Mouse (Mus musculus) gastrocnemius, postnatal 25 days (tissue): ENCODE measurements around the gene Ncoa4. TPM values are rescaled to one million over a fixed set of nuclear protein-coding genes. Genes with fewer than 3 reads are reported as not detected.
"Not testable (repeated sequence)": the region's sequence is repeated elsewhere in the genome, so short reads cannot be mapped to it uniquely, and the experiment has no call there.

Experiments used
- DNase-seq: peaks from one replicate; pipeline ENCODE4 v3.0.0; 2022
- total RNA-seq, 2 experiments: library from RNA; stranded (reverse); gene quantifications; 1 replicate in 1 of 2; 2 replicates in 1 of 2; pipeline ENCODE4 v1.2.3; 2021

Ncoa4 gene
- total RNA-seq, 2 experiments from 2014 or later: 59.2 to 65.4 TPM

DNA sequence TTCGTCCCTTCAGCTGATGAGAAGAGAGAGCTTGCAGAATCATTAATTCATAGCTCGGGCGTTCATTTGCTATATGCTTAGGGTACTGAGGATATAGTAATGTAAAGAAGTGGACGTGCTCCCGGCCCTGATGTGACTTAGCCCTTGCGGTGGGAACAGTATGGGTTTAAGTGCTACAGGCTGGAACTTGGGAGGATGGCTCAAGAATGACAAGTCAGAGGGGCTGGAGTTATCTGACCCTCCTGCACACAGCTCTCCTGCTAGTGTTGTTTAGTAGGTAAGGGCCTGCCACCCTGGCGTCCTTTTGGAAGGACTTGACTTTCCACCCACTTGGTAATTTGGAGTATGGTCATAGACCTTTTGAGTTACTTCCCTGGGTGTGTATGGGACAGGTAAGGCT, 898 bp downstream of the Ncoa4 start:
- DNase-seq: no peak

GRCm38 (mm10) chr14:32161090-32161885, 1.6 kb downstream of the Ncoa4 start:
- no peak for DNase-seq

GRCm38 (mm10) chr14:32162231-32162630, 2.6 kb downstream of the Ncoa4 start:
- no peak for DNase-seq

DNA sequence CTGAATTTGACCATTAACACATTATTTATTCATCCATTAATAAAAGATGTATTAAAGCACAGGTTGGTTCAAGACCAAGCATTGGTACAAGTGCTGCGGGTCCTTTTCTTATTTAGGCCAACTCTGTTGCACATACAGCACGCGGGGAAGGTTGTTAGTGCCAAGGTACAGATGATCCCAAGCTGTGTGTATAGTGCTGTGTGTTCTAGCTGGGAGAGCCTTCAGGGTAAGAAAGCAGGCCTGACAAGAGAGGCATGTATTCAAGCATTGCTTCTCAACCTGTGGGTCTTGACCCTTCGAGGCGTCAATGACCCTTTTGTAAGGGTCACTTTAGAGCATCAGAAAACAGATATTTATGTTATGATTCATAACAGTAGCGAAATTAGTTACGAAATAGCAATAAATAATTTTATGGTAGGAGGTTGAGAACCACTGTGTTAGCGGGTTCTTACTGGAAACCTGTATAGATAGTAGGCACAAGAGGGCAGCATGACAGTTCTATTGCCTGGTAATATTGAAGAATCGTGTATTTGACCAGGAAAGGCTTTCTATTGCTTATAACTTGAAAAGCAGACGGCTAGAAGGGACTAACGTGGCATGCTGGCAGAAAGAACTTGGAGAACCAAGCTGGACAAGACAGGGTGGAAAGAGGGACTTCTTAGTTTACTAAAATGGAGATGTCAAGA, 3.7 kb downstream of the Ncoa4 start:
- no peak for DNase-seq

DNA sequence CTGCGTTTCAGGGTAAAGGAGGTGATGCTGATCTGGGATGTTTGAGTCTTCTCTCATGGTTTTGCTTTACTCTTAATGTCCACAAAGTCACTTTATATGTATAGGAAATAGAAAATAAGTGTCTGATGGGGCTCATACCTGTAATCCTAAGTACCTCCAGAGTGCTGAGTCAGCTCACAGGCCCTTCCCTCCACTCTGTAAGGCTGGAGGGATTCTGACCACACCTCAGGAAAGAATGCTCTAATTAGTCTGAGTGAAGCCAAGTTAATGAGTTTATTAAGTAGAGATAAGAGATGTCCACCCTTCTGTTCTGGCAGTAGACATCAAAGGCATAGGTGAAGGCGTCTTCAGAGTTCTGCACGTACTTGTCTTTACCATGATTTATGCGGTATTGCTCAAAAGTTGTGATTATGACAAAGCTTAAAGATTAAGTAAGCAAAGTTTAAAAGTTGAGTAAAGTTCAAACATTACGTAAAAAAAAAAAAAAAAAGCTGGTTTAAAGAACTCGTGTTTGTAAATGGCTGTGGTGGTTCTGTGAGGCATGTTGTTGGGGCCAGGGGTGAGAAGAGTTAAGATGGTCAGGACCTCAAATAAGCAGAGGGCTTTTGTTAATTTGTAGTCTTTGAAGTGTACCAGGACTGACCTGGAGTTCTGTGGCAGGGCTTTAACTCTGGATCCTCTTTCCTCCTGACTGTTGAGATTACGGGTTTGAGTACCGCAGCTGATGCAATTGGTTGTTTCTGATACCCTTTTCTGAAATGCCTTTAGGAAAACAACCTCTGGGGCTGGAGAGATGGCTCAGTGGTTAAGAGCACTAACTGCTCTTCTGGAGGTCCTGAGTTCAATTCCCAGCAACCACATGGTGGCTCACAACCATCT, 4.7 kb downstream of the Ncoa4 start:
- no peak for DNase-seq

GRCm38 (mm10) chr14:32165278-32166061, 5.8 kb downstream of the Ncoa4 start:
- DNase-seq: peak; percentile 55

- DNase-seq: no peak
These were observed 6.4 kb downstream of the Ncoa4 start for GRCm38 (mm10) chr14:32166062-32166441.

DNA sequence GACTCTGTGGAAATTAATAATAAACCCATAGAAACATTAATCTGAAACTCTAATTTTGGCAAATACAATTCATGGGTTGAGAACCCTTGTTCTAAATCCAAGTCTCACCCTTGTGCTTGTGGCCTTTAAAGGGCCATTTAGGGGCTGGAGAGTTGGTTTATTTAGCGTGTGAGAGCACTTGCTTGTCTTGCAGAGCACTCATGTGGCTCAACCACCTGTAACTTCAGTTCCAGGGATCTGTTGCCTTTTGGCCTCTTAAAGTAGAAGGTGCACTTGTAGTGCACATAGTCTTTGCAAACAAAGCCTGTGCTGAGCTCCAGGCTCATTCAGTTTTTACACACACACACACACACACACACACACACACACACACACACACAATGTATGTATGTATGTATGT, 7.2 kb downstream of the Ncoa4 start:
- no peak for DNase-seq

DNA sequence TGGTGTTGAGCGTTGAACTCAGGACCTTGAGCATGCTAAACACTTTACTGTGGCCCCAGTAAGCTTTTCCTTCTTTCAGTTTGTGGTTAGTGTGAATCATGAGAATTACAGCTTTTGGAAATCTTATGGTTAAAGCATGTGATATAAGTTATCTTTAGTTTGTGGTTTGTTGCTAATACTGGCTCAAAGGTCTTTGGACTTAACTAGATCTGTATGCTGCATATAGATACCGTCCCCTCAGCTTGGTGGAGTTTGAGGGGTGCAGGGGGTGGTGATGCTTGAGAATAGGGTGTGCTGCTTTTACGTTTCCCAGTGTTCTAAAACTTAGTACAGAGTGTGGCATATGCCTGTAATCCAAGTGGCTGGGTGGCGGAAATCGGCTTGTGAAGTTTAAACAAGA, 7.7 kb downstream of the Ncoa4 start:
- no peak for DNase-seq

DNA sequence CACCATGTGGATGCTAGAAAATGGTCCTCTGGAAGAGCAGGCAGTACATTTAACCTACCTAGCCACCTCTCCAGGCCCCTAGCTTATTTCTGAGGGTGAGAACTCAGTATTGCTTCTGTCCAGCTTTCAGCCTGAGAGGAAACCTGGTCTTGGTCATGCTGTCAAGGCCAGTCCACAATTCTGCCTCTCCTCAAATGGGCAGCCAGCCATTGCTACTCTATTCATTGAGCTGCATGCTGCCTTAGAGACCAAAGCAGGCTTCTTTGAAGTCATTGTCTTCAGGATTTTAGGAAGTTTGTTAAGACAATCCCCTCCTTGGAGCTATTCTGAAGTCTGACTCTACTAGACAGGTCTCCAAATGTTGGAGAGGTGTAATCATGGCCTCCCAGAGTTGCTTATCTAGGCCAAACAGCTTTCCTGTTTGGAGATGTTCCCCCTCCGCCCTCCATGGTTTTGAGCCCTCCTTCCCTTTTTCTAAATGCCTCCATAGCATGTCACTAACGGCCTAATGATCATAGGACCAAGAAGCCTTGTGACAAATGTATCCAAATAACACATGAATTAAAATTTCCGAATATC, 9.1 kb downstream of the Ncoa4 start:
- DNase-seq: no peak

- no peak for DNase-seq
These were observed 10.5 kb downstream of the Ncoa4 start for GRCm38 (mm10) chr14:32170137-32170536.

DNA sequence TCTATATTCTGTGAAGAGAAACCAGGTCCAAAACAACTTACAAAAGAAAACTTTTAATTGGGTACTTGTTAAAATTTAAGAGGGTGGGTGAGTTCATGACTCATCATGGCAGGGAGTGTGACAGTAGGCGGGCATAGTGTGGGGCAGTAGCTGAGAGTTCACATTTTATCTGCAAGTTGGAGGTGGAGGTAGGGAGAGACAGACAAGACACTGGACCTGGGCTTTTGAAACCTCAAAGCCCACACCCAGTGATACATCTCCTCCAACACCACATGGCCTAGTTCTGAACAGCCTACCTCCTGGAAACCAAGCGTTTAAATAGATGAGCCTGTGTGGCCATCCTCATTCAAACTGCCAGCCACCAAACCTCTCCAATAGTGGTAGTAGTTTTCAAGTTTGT, 15.6 kb downstream of the Ncoa4 start:
- DNase-seq: no peak

GRCm38 (mm10) chr14:32176590-32176989, 16.9 kb downstream of the Ncoa4 start:
- not testable (repeated sequence) for DNase-seq

- DNase-seq: no peak
These were observed 19.9 kb downstream of the Ncoa4 start for GRCm38 (mm10) chr14:32179393-32180195.

DNA sequence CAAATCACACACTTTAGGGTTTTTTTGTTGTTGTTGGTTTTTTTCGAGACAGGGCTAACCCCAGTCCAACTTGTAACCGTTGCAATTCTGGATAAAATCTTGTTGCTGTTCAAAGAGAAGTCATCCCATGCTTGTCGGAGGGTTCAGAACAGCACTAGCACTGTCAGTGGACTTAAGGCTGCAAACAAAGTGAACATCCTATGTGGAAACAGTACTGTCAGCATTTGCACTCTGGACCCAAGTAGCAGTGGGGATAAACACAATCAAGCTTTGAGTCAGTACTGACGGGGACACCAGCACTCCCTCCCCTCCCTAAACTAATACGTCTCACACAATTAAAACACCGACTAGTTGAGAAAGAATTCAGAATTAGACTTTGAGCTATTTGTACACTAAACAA, 21.2 kb downstream of the Ncoa4 start:
- no peak for DNase-seq

DNA sequence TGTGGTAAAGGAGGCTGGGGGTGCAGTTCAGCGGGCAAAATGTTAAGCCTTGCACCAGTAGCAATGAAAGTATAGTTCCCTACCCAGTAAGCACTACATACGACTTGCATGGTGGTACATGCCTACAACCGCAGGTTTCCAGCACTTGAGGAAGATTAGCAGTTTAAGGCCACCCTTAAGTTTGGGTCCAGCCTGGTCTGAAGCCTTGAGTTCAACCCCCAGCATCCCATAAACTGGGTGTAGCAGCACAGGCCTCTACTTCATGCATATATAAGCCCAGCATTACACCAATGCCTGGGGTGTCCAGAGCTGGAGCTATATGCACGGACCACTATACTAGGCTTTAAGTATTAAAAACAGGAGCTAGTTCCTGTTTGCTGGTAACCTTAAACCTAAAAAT, 24.2 kb downstream of the Ncoa4 start:
- no peak for DNase-seq

- DNase-seq: no peak
These were observed 31.1 kb downstream of the Ncoa4 start for GRCm38 (mm10) chr14:32190627-32191391.

GRCm38 (mm10) chr14:32191926-32192325, 32.3 kb downstream of the Ncoa4 start:
- no peak for DNase-seq

GRCm38 (mm10) chr14:32192437-32192836, 32.8 kb downstream of the Ncoa4 start:
- DNase-seq: peak; percentile 20

DNA sequence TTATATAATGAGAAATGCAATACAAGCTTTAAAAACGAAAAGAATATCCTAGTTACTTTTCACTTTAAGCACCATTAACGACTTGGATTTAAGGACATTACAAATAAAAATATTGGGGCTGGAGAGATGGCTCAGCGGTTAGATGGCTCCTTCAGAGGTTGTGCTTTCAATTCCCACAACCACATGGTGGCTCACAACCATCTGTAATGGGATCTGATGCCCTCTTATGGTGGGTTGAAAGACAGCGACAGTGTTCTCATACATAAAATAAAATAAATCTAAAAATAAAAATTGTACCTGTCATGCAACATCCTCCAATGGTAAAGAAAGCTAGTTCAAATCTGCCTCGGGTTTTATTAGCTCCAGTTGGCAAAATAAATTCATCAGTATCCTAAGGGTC, 33.9 kb downstream of the Ncoa4 start:
- DNase-seq: not testable (repeated sequence)
